Mouse (Mus musculus): ENCODE results near the gene Kcnq1.

- TF ChIP-seq CTCF (conservative IDR thresholded peaks at IDR 0.05; ENCODE audit: low read length) (no peak), NANOG (IDR thresholded peaks at IDR 0.05; ENCODE audit: borderline replicate concordance, low read length) (no peak), POU5F1 (IDR thresholded peaks at IDR 0.05; ENCODE audit: borderline replicate concordance, low read length) (no peak)
Observed at GRCm38 (mm10) chr7:143174633-143175032, 68.5 kb downstream of the Kcnq1 start.
